Mouse (Mus musculus): ENCODE measurements around the gene Amt. TPM values are rescaled to one million over a fixed set of nuclear protein-coding genes. Genes with fewer than 3 reads are reported as not detected.

The Amt gene
- polyA plus RNA-seq, 1 experiment from 2014 or later = 12.9 TPM

GRCm38 (mm10) chr9:108342301-108342831 is 45.7 kb downstream of the Amt start:
- H3K4me2 ChIP-seq = peak overlapping the region; percentile 71
- no peaks in the 10 kb centered on the region for H3K27me3 ChIP-seq (replicated peaks)
- peak overlapping the region; percentile 86 for H3K4me3 ChIP-seq
- H3K9ac ChIP-seq = peak overlapping the region; percentile 98
- ATAC-seq = no peak
- H3K4me1 ChIP-seq = peaks cover 80% of the 10 kb centered on the region
- no peaks in the 10 kb centered on the region for H3K9me3 ChIP-seq (replicated peaks)
- 19% methylated on average over 5 of the region's 5 CpGs for WGBS (ENCODE audit: insufficient replicate concordance)
- H3K27ac ChIP-seq = peak overlapping the region; percentile 100
- H3K36me3 ChIP-seq = peaks cover 37% of the 10 kb centered on the region

GRCm38 (mm10) chr9:108343331-108343730 is 46.7 kb downstream of the Amt start:
- ATAC-seq = no peak
- H3K4me2 ChIP-seq = peak overlapping the region; percentile 71
- H3K36me3 ChIP-seq = peaks cover 29% of the 10 kb centered on the region
- no peak overlapping the region; the same call in 1 of the 2 replicates for H3K4me3 ChIP-seq
- H3K27ac ChIP-seq = peak overlapping the region; percentile 100
- H3K9me3 ChIP-seq (replicated peaks) = no peaks in the 10 kb centered on the region
- H3K4me1 ChIP-seq = peaks cover 71% of the 10 kb centered on the region
- peak overlapping the region; percentile 98 for H3K9ac ChIP-seq
- H3K27me3 ChIP-seq (replicated peaks) = no peaks in the 10 kb centered on the region
- WGBS (ENCODE audit: insufficient replicate concordance) = 68% methylated on average over 3 of the region's 3 CpGs

GRCm38 (mm10) chr9:108343835-108344234 is 47.2 kb downstream of the Amt start:
- Histone ChIP-seq H3K27me3 (replicated peaks) (no peaks in the 10 kb centered on the region), H3K9ac (peak overlapping the region; percentile 98), H3K36me3 (peaks cover 26% of the 10 kb centered on the region), H3K4me2 (peak overlapping the region; percentile 71), H3K4me1 (peaks cover 70% of the 10 kb centered on the region), H3K27ac (peak overlapping the region; percentile 100), H3K4me3 (no peak overlapping the region), H3K9me3 (replicated peaks) (no peaks in the 10 kb centered on the region)
- ATAC-seq = no peak
- WGBS (ENCODE audit: insufficient replicate concordance) = 52% methylated on average over 1 of the region's 1 CpGs

DNA sequence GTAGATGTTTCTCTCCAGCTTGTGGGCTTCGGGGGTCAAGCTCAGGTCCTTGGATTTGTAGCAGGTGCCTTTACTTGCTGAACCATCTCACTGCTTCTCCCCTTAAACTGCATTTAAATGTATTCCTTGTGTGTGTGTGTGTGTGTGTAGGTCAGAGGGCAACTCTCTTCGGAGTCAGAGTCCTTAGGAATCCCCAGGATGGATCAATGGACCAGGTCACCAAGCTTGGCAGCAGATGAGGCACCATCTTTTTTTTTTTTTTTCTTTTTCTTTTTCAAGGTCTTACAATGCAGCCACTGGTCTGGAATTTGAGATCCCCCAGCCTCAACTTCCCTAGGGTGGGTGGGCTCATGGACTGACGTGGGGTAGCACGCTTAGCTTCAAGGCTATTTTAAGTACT is 47.8 kb downstream of the Amt start:
- peak overlapping the region; percentile 98 for H3K9ac ChIP-seq
- peaks cover 76% of the 10 kb centered on the region for H3K4me1 ChIP-seq
- H3K4me2 ChIP-seq = peak overlapping the region; percentile 71

DNA sequence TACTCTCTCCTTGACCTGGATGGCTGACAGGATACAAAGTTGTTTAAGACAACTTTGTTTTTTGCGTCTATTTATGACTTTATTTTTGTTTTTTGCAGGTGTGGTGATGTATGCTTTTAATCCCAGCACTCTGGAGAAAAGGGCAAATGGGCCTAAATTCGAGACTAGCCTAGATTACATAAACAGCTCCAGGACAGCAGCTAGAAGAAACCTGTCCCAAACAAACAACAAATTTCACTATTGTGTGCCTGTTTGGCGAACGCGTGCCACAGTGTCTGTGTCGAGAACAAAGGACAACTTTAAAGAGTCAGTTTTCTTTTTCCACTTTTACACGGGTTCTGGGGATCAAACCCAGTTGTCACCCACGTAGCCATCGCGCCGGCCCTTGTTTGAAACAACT is 50.4 kb downstream of the Amt start:
- Histone ChIP-seq H3K4me2 (peak overlapping the region; percentile 84), H3K27ac (peak overlapping the region; percentile 97)

More for the DNA sequence above, 47.8 kb downstream of the Amt start:
- H3K27ac ChIP-seq = peak overlapping the region; percentile 100
- 81% methylated on average over 4 of the region's 4 CpGs for WGBS (ENCODE audit: insufficient replicate concordance)
- H3K9me3 ChIP-seq (replicated peaks) = no peaks in the 10 kb centered on the region
- peaks cover 23% of the 10 kb centered on the region for H3K36me3 ChIP-seq
- no peak for ATAC-seq
- no peak overlapping the region for H3K4me3 ChIP-seq
- no peaks in the 10 kb centered on the region for H3K27me3 ChIP-seq (replicated peaks)

GRCm38 (mm10) chr9:108347540-108348289 is 51.1 kb downstream of the Amt start, which contains the start of gene Usp4:
Gene Usp4, plus strand, starts transcription at chr9:108347853.
- peak within 1 kb of the TSS; percentile 89 for H3K9ac ChIP-seq
- peak within 1 kb of the TSS; percentile 84 for H3K4me2 ChIP-seq
- peaks cover 32% of the 10 kb centered on the region for H3K36me3 ChIP-seq
- H3K27me3 ChIP-seq (replicated peaks) = no peaks in the 10 kb centered on the region
- H3K4me3 ChIP-seq = peak within 1 kb of the TSS; percentile 89
- WGBS (ENCODE audit: insufficient replicate concordance) = under 1% methylated on average over 75 of the region's 75 CpGs
- ATAC-seq = peak; percentile 88
- H3K4me1 ChIP-seq = peaks cover 67% of the 10 kb centered on the region
- H3K27ac ChIP-seq = peak within 1 kb of the TSS; percentile 97
- H3K9me3 ChIP-seq (replicated peaks) = no peaks in the 10 kb centered on the region

More for the DNA sequence above, 50.4 kb downstream of the Amt start:
- Histone ChIP-seq H3K36me3 (peaks cover 25% of the 10 kb centered on the region), H3K9ac (peak overlapping the region; percentile 89), H3K9me3 (replicated peaks) (no peaks in the 10 kb centered on the region), H3K4me1 (peaks cover 74% of the 10 kb centered on the region), H3K27me3 (replicated peaks) (no peaks in the 10 kb centered on the region), H3K4me3 (peak overlapping the region; percentile 89)
- 6% methylated on average over 11 of the region's 11 CpGs for WGBS (ENCODE audit: insufficient replicate concordance)
- no peak for ATAC-seq

- H3K4me2 ChIP-seq = peak overlapping the region; percentile 84
- 3% methylated on average over 14 of the region's 14 CpGs for WGBS (ENCODE audit: insufficient replicate concordance)
- H3K27me3 ChIP-seq (replicated peaks) = no peaks in the 10 kb centered on the region
- peaks cover 37% of the 10 kb centered on the region for H3K36me3 ChIP-seq
- peak overlapping the region; percentile 89 for H3K4me3 ChIP-seq
- peak overlapping the region; percentile 89 for H3K9ac ChIP-seq
- H3K4me1 ChIP-seq = peaks cover 61% of the 10 kb centered on the region
- peak overlapping the region; percentile 97 for H3K27ac ChIP-seq
- no peak for ATAC-seq
- H3K9me3 ChIP-seq (replicated peaks) = no peaks in the 10 kb centered on the region
Measured at GRCm38 (mm10) chr9:108348290-108348680, 51.6 kb downstream of the Amt start.

DNA sequence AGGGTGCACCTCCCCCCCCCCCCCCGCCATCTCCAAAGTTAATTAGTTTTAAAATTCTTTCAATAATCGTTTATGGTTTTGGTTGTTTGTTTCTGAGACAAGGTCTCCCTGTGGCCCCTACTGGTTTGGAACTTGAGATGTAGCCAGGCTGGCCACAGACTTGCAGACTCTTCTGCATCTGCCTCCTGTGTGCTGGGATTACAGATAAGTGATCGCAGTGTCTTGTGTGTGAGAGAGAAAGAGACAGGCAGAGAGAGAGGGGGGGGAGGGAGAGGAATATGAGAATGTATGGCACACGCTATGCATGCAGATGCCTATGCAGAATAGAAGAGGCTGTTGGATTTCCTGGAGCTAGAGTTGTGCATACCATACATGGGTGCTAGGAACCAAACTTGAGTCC is 53.1 kb downstream of the Amt start:
- Histone ChIP-seq H3K36me3 (peaks cover 52% of the 10 kb centered on the region), H3K27ac (peak overlapping the region; percentile 97), H3K9ac (peak overlapping the region; percentile 89), H3K4me1 (peaks cover 47% of the 10 kb centered on the region), H3K4me3 (peak overlapping the region; percentile 89), H3K4me2 (peak overlapping the region; percentile 84), H3K9me3 (replicated peaks) (no peaks in the 10 kb centered on the region), H3K27me3 (replicated peaks) (no peaks in the 10 kb centered on the region)
- 39% methylated on average over 4 of the region's 4 CpGs for WGBS (ENCODE audit: insufficient replicate concordance)
- ATAC-seq = peak; percentile 33; the same call in 1 of the 2 replicates

Other genes with a start within 250 kb of the Amt start
- 22.1 and 22.6 TPM in 2 replicates for gene Gmppb, start 247.6 kb upstream of the Amt start, polyA plus RNA-seq (2016; fragmentation: Nextera tagmentation; extraction: Ambion mirVana)
- gene Amigo3, start 243.7 kb upstream of the Amt start, polyA plus RNA-seq (2016; fragmentation: Nextera tagmentation; extraction: Ambion mirVana) = 2.2 and 2.5 TPM in 2 replicates
- 14.5 and 15.7 TPM in 2 replicates for gene Mst1, start 216.4 kb upstream of the Amt start, polyA plus RNA-seq (2016; fragmentation: Nextera tagmentation; extraction: Ambion mirVana)
- gene Rnf123, start 213.5 kb upstream of the Amt start, polyA plus RNA-seq (2016; fragmentation: Nextera tagmentation; extraction: Ambion mirVana) = 96.6 and 101 TPM in 2 replicates
- gene Apeh, start 202.2 kb upstream of the Amt start, polyA plus RNA-seq (2016; fragmentation: Nextera tagmentation; extraction: Ambion mirVana) = 199 and 215 TPM in 2 replicates
- 2.8 and 3.0 TPM in 2 replicates for gene Bsn, start 106.5 kb upstream of the Amt start, polyA plus RNA-seq (2016; fragmentation: Nextera tagmentation; extraction: Ambion mirVana)
- gene Dag1, start 32.9 kb upstream of the Amt start, polyA plus RNA-seq (2016; fragmentation: Nextera tagmentation; extraction: Ambion mirVana) = 20.7 and 22.1 TPM in 2 replicates
- 5.8 and 7.9 TPM in 2 replicates for gene Nicn1, start 6.4 kb upstream of the Amt start, polyA plus RNA-seq (2016; fragmentation: Nextera tagmentation; extraction: Ambion mirVana)
- gene Rhoa, start 9.3 kb downstream of the Amt start, polyA plus RNA-seq (2016; fragmentation: Nextera tagmentation; extraction: Ambion mirVana) = 249 and 259 TPM in 2 replicates
- gene Tcta, start 9.3 kb downstream of the Amt start, polyA plus RNA-seq (2016; fragmentation: Nextera tagmentation; extraction: Ambion mirVana) = 13.4 TPM in 2 replicates
- gene Gpx1, start 42.0 kb downstream of the Amt start, polyA plus RNA-seq (2016; fragmentation: Nextera tagmentation; extraction: Ambion mirVana) = 5,938 and 5,957 TPM in 2 replicates
- 87.4 and 92.1 TPM in 2 replicates for gene Usp4, start 51.0 kb downstream of the Amt start, polyA plus RNA-seq (2016; fragmentation: Nextera tagmentation; extraction: Ambion mirVana)
- gene 1700102P08Rik, start 96.0 kb downstream of the Amt start, polyA plus RNA-seq (2016; fragmentation: Nextera tagmentation; extraction: Ambion mirVana) = 0.32 and 0.59 TPM in 2 replicates
- gene Ccdc36, start 131.6 kb downstream of the Amt start, polyA plus RNA-seq (2016; fragmentation: Nextera tagmentation; extraction: Ambion mirVana) = 0.55 TPM in 2 replicates
- not detected in 2 replicates for gene BC048562, start 139.6 kb downstream of the Amt start, polyA plus RNA-seq (2016; fragmentation: Nextera tagmentation; extraction: Ambion mirVana)
- gene Ccdc71, start 163.7 kb downstream of the Amt start, polyA plus RNA-seq (2016; fragmentation: Nextera tagmentation; extraction: Ambion mirVana) = 28.5 and 32.9 TPM in 2 replicates
- gene Klhdc8b, start 164.7 kb downstream of the Amt start, polyA plus RNA-seq (2016; fragmentation: Nextera tagmentation; extraction: Ambion mirVana) = 17.7 and 18.8 TPM in 2 replicates
- gene Lamb2, start 182.9 kb downstream of the Amt start, polyA plus RNA-seq (2016; fragmentation: Nextera tagmentation; extraction: Ambion mirVana) = 9.8 and 10.9 TPM in 2 replicates
- gene Usp19, start 193.7 kb downstream of the Amt start, polyA plus RNA-seq (2016; fragmentation: Nextera tagmentation; extraction: Ambion mirVana) = 48.0 and 52.1 TPM in 2 replicates
- 74.4 and 79.9 TPM in 2 replicates for gene Qars, start 210.9 kb downstream of the Amt start, polyA plus RNA-seq (2016; fragmentation: Nextera tagmentation; extraction: Ambion mirVana)
- gene Qrich1, start 220.0 kb downstream of the Amt start, polyA plus RNA-seq (2016; fragmentation: Nextera tagmentation; extraction: Ambion mirVana) = 78.6 and 81.6 TPM in 2 replicates

All from liver, embryonic 12.5 days (tissue).